Mouse (Mus musculus): ENCODE measurements around the gene Fam196b. TPM values are rescaled to one million over a fixed set of nuclear protein-coding genes. Genes with fewer than 3 reads are reported as not detected.

The Fam196b gene
- total RNA-seq, 2 experiments from 2014 or later, result not detected

Other genes with a start within 250 kb of the Fam196b start
- gene 4930469K13Rik, start 216.3 kb upstream of the Fam196b start, total RNA-seq (2014; fragmentation: Nextera tagmentation), result not detected in 2 replicates
- not detected in 2 replicates for gene 4930469K13Rik, start 216.3 kb upstream of the Fam196b start, total RNA-seq (2017)
- gene Foxi1, start 106.7 kb upstream of the Fam196b start, total RNA-seq (2014; fragmentation: Nextera tagmentation), result not detected in 2 replicates
- gene Foxi1, start 106.7 kb upstream of the Fam196b start, total RNA-seq (2017), result not detected in 2 replicates